Mouse (Mus musculus): ENCODE results near the gene Asrgl1. TPM values are rescaled to one million over a fixed set of nuclear protein-coding genes. Genes with fewer than 3 reads are reported as not detected.
"Not testable (repeated sequence)": the region's sequence is repeated elsewhere in the genome, so short reads cannot be mapped to it uniquely, and the experiment has no call there.

Asrgl1 gene
- polyA plus RNA-seq, 1 experiment from 2014 or later, result 25.3 TPM

DNA sequence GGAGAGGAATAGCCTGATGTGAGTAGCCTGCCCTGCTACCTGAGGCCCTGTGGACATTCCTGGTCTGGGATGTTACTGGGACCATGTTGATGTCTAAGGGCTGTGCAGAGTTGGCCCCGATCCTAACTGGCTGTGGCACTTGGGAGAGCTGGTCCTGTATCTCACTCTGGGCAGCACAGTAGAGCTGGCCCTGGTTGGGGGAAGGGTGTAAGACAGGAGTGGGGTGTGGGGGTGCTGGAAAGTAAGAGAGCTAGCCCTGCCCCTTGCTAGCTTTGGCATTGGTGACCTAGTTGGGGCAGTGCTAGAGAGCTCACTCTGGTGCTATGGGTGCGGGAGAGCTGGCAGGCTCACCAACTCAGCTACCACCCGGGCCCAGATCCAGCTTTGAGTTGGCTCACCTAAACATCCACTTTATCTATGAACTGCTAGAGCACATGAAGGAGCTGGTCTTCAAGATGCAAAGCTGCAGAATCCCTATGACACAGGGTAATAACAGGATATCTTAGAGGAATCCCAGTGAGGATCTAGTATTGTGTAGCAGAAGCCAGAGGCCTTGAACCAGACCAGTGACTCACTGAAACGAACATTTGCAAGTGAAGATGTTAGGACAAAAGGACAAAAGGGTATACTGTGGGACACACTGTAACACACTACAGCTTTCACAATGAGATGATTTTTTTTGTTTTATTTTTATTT is 6.8 kb downstream of the Asrgl1 start:
- Histone ChIP-seq H3K4me1 (replicated peaks; ENCODE audit: control insufficient read depth, insufficient read depth, low read length) (no peaks in the 10 kb centered on the region), H3K4me3 (ENCODE audit: low read depth, low read length) (no peak overlapping the region), H3K9me3 (ENCODE audit: control insufficient read depth, low read length) (no peaks in the 10 kb centered on the region), H3K27me3 (ENCODE audit: control insufficient read depth, insufficient read depth, low read length) (no peaks in the 10 kb centered on the region), H3K4me2 (ENCODE audit: low read depth, low read length, severe bottlenecking) (no peak overlapping the region), H3K9ac (ENCODE audit: low read length) (no peak overlapping the region), H3K36me3 (ENCODE audit: control insufficient read depth, insufficient read depth, low read length) (no peaks in the 10 kb centered on the region), H3K27ac (ENCODE audit: low read depth, low read length) (no peak overlapping the region)
- ATAC-seq (replicated peaks; ENCODE audit: low FRiP score) (0 out of 2 replicates have a peak, but pooled peaks have one; percentile 10), DNase-seq (ENCODE audit: low spot score) (no peak)
- WGBS, result 94% methylated on average over 4 of the region's 4 CpGs

DNA sequence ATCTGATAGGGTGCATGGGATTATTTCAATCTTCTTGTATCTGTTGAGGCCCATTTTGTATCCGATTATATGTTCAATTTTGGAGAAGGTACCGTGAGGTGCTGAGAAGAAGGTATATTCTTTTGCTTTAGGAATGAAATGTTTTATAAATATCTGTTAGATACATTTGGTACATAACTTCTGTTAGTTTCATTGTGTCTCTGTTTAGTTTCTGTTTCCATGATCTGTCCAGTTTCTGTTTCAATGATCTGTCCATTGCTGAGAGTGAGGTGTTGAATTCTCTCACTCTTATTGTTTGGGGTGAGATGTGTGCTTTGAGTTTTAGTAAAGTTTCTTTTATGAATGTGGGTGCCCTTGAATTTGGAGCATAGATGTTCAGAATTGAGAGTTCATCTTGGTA is 11.4 kb downstream of the Asrgl1 start:
- not testable (repeated sequence) for H3K4me1 ChIP-seq (replicated peaks; ENCODE audit: control insufficient read depth, insufficient read depth, low read length); H3K36me3 ChIP-seq (ENCODE audit: control insufficient read depth, insufficient read depth, low read length); DNase-seq (ENCODE audit: low spot score); H3K4me2 ChIP-seq (ENCODE audit: low read depth, low read length, severe bottlenecking); H3K9me3 ChIP-seq (ENCODE audit: control insufficient read depth, low read length); H3K4me3 ChIP-seq (ENCODE audit: low read depth, low read length); H3K27me3 ChIP-seq (ENCODE audit: control insufficient read depth, insufficient read depth, low read length); ATAC-seq (replicated peaks; ENCODE audit: low FRiP score); H3K9ac ChIP-seq (ENCODE audit: low read length); H3K27ac ChIP-seq (ENCODE audit: low read depth, low read length)
- WGBS, result 94% methylated on average over 2 of the region's 2 CpGs

DNA sequence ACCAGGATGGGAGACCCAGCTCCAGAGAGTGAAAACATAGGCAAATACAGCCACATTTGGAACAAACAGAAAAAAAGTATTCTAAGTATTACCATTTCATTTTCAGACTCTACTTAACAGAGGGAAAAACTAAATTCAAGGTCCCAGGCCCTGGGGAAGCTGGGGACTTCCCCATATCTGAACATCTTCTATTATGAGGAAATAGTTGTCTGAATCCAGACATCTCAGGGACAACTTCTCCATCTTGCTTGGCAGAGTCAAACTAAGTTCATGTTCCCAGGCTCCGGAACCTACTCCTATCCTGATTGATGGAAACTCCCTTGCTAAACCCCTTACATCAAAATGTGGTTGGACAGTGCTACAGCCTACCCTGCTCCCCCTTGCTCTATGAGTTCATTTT is 13.0 kb downstream of the Asrgl1 start:
- H3K27ac ChIP-seq (ENCODE audit: low read depth, low read length), result no peak overlapping the region
- H3K4me1 ChIP-seq (replicated peaks; ENCODE audit: control insufficient read depth, insufficient read depth, low read length), result no peaks in the 10 kb centered on the region
- H3K4me3 ChIP-seq (ENCODE audit: low read depth, low read length), result no peak overlapping the region
- WGBS, result 100% methylated on average over 1 of the region's 1 CpGs
- H3K27me3 ChIP-seq (ENCODE audit: control insufficient read depth, insufficient read depth, low read length), result no peaks in the 10 kb centered on the region
- no peaks in the 10 kb centered on the region for H3K9me3 ChIP-seq (ENCODE audit: control insufficient read depth, low read length)
- no peak for DNase-seq (ENCODE audit: low spot score)
- H3K9ac ChIP-seq (ENCODE audit: low read length), result no peak overlapping the region
- H3K36me3 ChIP-seq (ENCODE audit: control insufficient read depth, insufficient read depth, low read length), result no peaks in the 10 kb centered on the region
- ATAC-seq (replicated peaks; ENCODE audit: low FRiP score), result no peak
- H3K4me2 ChIP-seq (ENCODE audit: low read depth, low read length, severe bottlenecking), result no peak overlapping the region

DNA sequence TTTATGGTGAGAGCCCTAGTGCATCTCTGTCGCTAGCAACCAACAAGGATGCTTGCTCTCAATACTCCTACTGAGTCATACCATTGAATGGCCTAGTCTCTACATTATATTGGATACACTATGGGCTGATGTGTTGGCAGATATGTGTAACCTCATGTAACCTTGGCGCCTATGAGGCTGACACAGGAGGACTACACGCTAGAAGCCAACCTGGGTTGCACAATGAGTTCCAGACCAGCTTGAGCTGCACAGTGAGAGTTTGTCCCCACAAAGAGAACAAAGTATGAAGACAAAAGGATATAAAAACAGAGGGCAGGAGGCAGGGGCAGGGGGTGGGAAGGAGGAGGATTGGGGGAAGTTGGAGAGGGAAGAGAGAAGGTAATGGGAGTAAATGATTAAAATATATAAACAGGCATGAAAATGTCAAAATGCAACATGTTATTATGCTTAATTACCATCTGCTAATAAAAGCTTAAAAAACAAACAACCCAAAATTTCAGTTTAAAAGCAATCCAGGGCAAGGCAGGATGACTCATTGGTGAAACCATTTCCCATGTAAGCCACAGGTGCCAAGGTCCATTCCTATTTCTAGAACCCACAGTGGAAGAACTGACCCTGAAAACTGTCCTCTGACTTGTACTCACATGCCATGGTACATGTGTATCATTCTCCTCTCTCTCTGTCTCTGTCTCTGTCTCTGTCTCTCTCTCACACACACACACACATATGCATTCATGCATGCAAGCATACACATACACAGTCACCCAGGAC is 15.6 kb downstream of the Asrgl1 start:
- ATAC-seq (replicated peaks; ENCODE audit: low FRiP score), result no peak
- no peak overlapping the region for H3K4me3 ChIP-seq (ENCODE audit: low read depth, low read length)
- DNase-seq (ENCODE audit: low spot score), result no peak
- no peaks in the 10 kb centered on the region for H3K4me1 ChIP-seq (replicated peaks; ENCODE audit: control insufficient read depth, insufficient read depth, low read length)
- no peak overlapping the region for H3K4me2 ChIP-seq (ENCODE audit: low read depth, low read length, severe bottlenecking)
- H3K9ac ChIP-seq (ENCODE audit: low read length), result no peak overlapping the region
- H3K27me3 ChIP-seq (ENCODE audit: control insufficient read depth, insufficient read depth, low read length), result no peaks in the 10 kb centered on the region
- no peaks in the 10 kb centered on the region for H3K9me3 ChIP-seq (ENCODE audit: control insufficient read depth, low read length)
- WGBS, result 91% methylated on average over 3 of the region's 3 CpGs
- H3K27ac ChIP-seq (ENCODE audit: low read depth, low read length), result no peak overlapping the region
- no peaks in the 10 kb centered on the region for H3K36me3 ChIP-seq (ENCODE audit: control insufficient read depth, insufficient read depth, low read length)

DNA sequence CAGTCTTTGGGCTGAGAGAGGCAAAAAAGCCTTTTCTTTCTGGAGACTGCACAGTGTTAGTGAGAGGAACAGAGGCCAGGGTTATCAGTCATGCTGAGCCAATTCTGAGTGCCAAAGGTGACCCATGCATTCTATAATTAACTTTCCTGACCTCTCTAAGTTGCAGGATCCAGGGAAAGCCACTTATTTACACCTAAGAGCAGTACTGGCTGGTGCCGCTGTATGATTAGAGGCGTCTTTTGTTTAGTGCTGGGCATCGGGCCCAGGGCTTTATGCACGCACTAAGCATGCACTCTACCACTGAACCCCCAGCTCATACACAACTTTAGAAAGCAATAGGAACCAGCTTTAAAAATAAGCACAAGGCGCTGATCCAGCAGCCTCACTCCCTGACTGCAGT is 18.2 kb downstream of the Asrgl1 start:
- H3K4me1 ChIP-seq (replicated peaks; ENCODE audit: control insufficient read depth, insufficient read depth, low read length), result no peaks in the 10 kb centered on the region
- no peaks in the 10 kb centered on the region for H3K9me3 ChIP-seq (ENCODE audit: control insufficient read depth, low read length)
- no peak overlapping the region for H3K9ac ChIP-seq (ENCODE audit: low read length)
- H3K36me3 ChIP-seq (ENCODE audit: control insufficient read depth, insufficient read depth, low read length), result no peaks in the 10 kb centered on the region
- H3K4me3 ChIP-seq (ENCODE audit: low read depth, low read length), result no peak overlapping the region
- 91% methylated on average over 5 of the region's 5 CpGs for WGBS
- DNase-seq (ENCODE audit: low spot score) (no peak), ATAC-seq (replicated peaks; ENCODE audit: low FRiP score) (no peak)
- no peak overlapping the region for H3K4me2 ChIP-seq (ENCODE audit: low read depth, low read length, severe bottlenecking)
- no peaks in the 10 kb centered on the region for H3K27me3 ChIP-seq (ENCODE audit: control insufficient read depth, insufficient read depth, low read length)
- no peak overlapping the region for H3K27ac ChIP-seq (ENCODE audit: low read depth, low read length)

DNA sequence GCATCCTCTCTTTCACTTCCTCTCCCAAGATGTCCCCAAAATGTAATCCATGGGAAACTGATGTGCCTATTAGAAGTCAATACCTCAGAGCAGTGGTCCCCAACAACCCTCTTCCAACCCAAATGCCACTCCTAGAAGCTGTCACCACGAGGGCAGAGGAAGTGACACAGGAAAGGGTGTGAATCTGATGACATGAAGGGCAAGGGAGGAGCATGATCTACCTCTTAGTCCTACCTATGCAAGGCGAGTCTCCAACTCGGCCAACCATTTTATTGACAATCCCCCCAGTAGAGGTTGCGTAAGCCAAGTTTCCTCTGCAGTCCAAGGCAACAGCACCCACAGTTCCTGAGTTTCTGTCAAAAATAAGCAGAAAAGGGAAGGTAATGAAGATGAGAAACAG is 19.2 kb downstream of the Asrgl1 start:
- no peak overlapping the region for H3K4me2 ChIP-seq (ENCODE audit: low read depth, low read length, severe bottlenecking)
- no peak overlapping the region for H3K27ac ChIP-seq (ENCODE audit: low read depth, low read length)
- ATAC-seq (replicated peaks; ENCODE audit: low FRiP score) (no peak), DNase-seq (ENCODE audit: low spot score) (no peak)
- no peaks in the 10 kb centered on the region for H3K4me1 ChIP-seq (replicated peaks; ENCODE audit: control insufficient read depth, insufficient read depth, low read length)
- no peaks in the 10 kb centered on the region for H3K36me3 ChIP-seq (ENCODE audit: control insufficient read depth, insufficient read depth, low read length)
- no peak overlapping the region for H3K9ac ChIP-seq (ENCODE audit: low read length)
- no peak overlapping the region for H3K4me3 ChIP-seq (ENCODE audit: low read depth, low read length)
- H3K9me3 ChIP-seq (ENCODE audit: control insufficient read depth, low read length), result no peaks in the 10 kb centered on the region
- H3K27me3 ChIP-seq (ENCODE audit: control insufficient read depth, insufficient read depth, low read length), result no peaks in the 10 kb centered on the region
- WGBS, result 88% methylated on average over 4 of the region's 4 CpGs

DNA sequence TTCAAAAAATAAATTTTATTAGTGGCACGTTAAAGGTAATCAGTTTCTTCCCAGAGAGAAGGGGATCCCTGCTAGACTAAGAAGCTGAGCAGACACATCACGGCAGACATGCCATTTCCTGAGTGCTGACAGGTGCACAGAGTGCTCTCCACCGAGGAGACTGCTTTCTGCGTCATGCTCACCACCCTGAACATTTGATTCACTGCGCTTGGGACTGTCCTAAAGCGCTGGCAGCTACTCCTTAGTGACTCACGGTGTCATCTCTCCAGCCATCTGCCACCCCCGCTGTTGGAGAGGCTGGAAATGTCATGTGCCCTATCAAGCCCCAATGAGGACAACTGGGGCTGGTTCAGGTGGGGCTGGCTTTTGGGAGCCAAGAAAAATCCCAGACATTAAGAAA is 23.4 kb downstream of the Asrgl1 start:
- Histone ChIP-seq H3K9me3 (ENCODE audit: control insufficient read depth, low read length) (no peaks in the 10 kb centered on the region), H3K27ac (ENCODE audit: low read depth, low read length) (no peak overlapping the region), H3K9ac (ENCODE audit: low read length) (no peak overlapping the region), H3K36me3 (ENCODE audit: control insufficient read depth, insufficient read depth, low read length) (no peaks in the 10 kb centered on the region), H3K4me1 (replicated peaks; ENCODE audit: control insufficient read depth, insufficient read depth, low read length) (no peaks in the 10 kb centered on the region), H3K27me3 (ENCODE audit: control insufficient read depth, insufficient read depth, low read length) (no peaks in the 10 kb centered on the region), H3K4me2 (ENCODE audit: low read depth, low read length, severe bottlenecking) (no peak overlapping the region), H3K4me3 (ENCODE audit: low read depth, low read length) (no peak overlapping the region)
- no peak for ATAC-seq (replicated peaks; ENCODE audit: low FRiP score)
- 77% methylated on average over 8 of the region's 8 CpGs for WGBS
- peak; percentile 39 for DNase-seq (ENCODE audit: low spot score)

DNA sequence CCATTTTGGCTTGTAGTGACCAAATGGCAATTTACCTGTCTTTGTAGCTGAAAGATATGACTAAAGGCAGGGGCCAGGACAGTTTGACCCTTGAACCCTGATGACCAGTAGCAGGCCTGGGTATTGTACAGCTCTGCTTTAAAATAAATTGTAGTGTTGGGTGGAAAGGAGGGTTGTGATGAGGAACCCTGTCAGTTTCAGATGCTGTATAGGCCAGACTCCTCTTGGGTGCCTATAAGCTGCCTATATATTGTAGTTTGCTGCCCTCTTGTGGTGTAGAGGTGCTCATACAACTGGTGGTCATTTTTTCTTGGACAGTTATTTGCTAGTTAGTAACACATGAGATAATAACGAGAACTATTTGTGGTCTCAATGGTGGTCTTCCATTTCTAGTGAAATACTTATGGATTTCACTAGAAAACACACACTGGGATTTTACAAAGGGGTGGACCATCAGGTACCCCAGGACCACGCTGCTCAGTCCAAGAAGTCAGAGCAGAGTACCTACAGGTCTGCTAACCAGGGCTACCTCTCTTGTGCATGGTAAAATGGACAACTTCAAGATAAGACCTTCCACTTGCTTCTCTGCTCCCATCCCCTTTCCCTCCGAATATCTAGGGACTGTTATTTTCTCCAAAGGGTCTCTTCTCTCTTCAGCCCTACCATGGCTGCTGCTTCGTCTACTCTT is 25.1 kb downstream of the Asrgl1 start:
- WGBS, result 61% methylated on average over 4 of the region's 4 CpGs
- Histone ChIP-seq H3K4me3 (ENCODE audit: low read depth, low read length) (no peak overlapping the region), H3K9me3 (ENCODE audit: control insufficient read depth, low read length) (no peaks in the 10 kb centered on the region), H3K4me1 (replicated peaks; ENCODE audit: control insufficient read depth, insufficient read depth, low read length) (no peaks in the 10 kb centered on the region), H3K9ac (ENCODE audit: low read length) (no peak overlapping the region), H3K36me3 (ENCODE audit: control insufficient read depth, insufficient read depth, low read length) (no peaks in the 10 kb centered on the region), H3K27ac (ENCODE audit: low read depth, low read length) (no peak overlapping the region), H3K4me2 (ENCODE audit: low read depth, low read length, severe bottlenecking) (no peak overlapping the region), H3K27me3 (ENCODE audit: control insufficient read depth, insufficient read depth, low read length) (no peaks in the 10 kb centered on the region)
- DNase-seq (ENCODE audit: low spot score) (no peak), ATAC-seq (replicated peaks; ENCODE audit: low FRiP score) (peak; percentile 78)

Data from forebrain, embryonic 11.5 days (tissue).